Mouse (Mus musculus) gastrocnemius, postnatal 25 days (tissue): Measurements from ENCODE around the gene Ppil2. TPM values are rescaled to one million over a fixed set of nuclear protein-coding genes. Genes with fewer than 3 reads are reported as not detected.
A peak's percentile ranks its signal among the peaks of the same experiment; 100 is the strongest.

Source experiments
- DNase-seq: peaks from one replicate; pipeline ENCODE4 v3.0.0; 2022
- long read RNA-seq, 2 experiments: library from polyadenylated mRNA; stranded (forward); transcript quantifications; one replicate each; pipeline ENCODE4 v2.0.0; 2021
- total RNA-seq, 2 experiments: library from RNA; stranded (reverse); gene quantifications; 1 replicate in 1 of 2; 2 replicates in 1 of 2; pipeline ENCODE4 v1.2.3; 2021

Ppil2 gene
- 10 to 100 TPM; 22.6 to 25.1 TPM for total RNA-seq
- long read RNA-seq, experiment 1, transcript Ppil2-209 (20 exons, 3,088 nt): major isoform, 16 of 35 reads
- long read RNA-seq, experiment 1, transcript Ppil2-201 (21 exons, 2,333 nt): minor isoform, 6 of 35 reads
- long read RNA-seq, experiment 1, partial matches to known transcripts: 3 of 35 reads
- long read RNA-seq, experiment 1, other reads (novel, unspliced or antisense): 9 of 35 reads
- long read RNA-seq, experiment 2, transcript Ppil2-209 (20 exons, 3,088 nt): major isoform, 16 of 29 reads
- long read RNA-seq, experiment 2, partial matches to known transcripts: 1 of 29 reads
- long read RNA-seq, experiment 2, other reads (novel, unspliced or antisense): 8 of 29 reads

DNA sequence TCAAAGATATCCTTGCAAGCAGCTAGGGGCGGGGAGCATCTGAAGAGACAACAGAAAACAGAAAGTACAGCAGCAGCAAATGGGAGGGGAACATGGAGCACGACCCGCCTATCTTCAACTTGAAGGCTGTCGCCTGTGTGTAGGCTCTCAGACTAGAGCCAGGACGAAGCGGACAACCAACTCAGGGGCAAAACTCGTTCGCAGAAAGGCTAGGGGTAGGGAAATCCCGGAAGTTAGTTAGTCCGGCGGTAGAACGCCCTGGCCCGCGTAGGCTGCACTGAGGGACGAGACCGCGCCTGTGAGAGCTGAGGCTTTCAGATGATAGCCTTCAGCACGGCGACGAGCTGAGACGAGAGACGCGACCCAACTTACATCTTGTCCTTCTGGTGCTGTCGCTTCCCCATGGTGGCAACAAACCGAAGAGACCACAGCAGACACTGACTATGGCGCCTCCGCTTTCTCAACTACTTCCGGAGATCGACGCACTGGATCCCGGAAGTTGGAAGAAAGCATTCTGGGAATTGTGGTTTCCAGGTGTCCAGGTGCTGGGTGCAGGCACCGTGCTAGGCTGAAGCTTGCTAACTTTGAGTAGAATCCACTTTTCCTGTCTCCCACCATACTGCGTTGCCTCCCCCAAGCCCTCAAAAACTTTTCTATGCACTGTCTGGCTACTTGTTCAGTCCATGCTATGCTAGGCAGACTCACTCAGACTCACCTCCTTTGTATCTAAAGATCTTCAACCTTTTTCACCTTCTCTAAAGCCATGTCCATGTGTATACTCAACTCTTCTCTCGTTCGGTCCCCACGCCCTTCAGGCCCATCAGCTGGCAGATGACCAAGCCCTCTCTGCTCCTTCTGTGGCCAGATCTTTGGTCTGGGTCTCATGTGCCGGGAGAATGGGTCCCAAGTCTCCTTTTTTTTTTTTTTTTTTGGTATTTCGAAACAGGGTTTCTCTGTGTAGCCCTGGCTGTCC is at the start of gene Ppil2:
Gene Ppil2 (minus strand): TSS at position 487 of the 973 bp plus-strand sequence.
- DNase-seq: peak; percentile 50

DNA sequence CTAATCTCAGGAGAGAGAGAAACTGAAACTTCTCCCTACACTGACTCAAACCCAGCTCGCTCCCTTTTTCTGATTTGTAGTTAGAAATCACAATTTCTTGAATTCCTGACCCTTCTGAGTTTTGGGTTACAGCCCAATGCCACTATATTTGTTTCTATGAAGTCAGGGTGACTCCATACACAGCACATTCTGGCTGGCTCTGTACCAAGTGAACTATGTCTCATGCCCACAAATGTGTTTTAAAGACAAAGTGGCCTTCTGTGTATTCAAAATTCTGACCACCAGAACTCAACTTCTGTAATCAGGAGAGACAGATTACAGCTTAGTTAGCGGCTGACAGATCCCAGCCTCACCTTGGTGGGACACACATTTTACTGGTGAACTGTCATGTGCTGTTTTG is 43.3 kb upstream of the Ppil2 start:
- no peak for DNase-seq

DNA sequence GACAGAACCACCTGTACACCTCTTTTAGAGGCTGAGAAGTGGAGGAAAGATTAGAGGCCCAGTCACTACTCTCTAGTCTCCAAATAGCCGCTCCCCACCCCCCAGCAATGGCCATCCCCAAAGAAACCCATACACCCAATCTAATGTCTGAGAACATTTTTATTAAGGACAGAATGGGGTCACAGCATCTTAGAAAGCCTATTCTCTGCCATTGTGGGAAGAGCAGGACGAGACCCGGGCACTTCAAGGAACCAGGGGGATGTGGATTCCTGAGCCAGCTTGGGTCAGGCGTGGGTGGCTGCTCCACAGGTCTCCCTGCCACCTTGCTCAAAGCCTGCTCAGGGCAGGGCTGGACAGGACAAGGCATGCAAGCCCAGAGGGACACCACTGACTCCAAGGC is 40.8 kb upstream of the Ppil2 start:
- no peak for DNase-seq

DNA sequence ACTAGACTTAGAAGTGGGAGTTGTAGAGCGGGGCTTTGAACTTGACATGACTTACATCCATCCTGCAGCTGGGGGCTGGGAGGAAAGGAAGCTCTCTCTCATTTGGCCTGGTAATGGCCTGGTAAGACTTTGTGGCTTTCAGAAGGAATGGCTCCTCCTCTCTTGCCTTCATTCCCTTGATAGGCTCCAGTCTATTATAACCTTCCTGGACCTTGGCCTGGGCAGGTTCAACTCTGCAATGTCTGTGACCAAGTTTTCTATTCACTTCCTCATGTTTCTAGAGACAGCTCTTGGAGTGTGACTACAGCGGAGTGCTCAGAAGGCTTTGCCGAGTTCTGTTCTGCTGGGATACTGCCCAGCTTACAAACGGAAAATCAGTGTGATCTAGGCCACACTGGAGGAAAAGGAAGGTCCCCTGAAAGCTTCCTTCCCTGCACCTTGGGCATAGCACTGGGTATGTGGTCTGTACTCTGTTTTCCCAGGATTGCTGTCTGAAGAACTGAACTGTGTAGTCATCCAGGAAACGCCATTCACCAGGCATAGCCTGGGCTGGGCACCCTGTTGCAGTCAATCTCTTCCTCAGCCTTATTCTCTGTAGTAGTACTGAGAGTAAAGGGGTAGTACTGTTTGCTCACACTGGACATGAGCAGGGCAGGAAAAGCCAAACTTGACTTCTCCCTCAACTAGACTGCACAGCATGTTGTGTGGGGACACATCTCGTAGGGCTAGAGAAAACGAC is 39.6 kb upstream of the Ppil2 start:
- DNase-seq: no peak

DNA sequence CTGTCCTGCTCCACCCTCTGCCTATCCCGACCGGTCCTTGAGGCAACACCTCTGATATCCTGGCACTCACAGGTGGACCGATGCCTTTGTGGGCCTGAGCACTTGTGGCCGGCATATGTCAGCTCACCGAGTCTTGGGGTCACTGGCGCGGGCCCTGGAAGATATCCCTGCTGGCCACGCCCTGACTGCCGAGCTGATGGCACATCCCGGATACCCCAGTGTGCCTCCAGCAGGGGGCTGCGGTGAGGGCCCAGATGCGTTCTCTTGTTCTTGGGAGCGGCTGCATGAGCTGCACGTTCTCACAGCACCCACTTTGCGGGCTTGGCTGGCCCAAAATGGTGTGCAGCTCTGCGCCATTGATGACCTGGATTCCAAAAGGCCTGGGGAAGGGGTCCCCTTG is 37.0 kb upstream of the Ppil2 start:
- peak; percentile 18 for DNase-seq

DNA sequence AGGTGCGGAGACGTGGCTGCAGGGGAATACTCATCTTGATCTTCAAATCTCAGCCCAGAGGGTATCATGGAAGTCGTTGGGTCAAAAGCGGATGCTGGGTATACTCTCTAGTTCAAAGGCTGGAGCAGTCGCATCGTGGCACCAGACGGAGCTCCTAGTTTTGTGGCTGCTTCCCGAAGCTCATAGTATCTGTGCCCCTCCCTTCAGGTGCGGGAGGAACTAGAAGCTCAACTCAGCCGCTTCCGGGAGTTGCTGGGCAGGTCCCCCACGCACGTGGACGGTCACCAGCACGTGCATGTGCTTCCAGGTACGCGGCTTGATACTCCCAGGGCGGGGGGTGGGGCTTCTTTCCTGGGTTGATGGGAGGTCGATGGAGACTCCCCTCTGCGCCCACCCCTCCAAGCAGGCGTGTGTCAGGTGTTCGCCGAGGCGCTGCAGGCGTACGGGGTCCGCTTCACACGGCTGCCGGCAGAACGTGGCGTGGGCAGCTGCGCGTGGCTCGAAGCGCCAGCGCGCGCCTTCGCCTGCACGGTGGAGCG is 36.4 kb upstream of the Ppil2 start:
- no peak for DNase-seq

DNA sequence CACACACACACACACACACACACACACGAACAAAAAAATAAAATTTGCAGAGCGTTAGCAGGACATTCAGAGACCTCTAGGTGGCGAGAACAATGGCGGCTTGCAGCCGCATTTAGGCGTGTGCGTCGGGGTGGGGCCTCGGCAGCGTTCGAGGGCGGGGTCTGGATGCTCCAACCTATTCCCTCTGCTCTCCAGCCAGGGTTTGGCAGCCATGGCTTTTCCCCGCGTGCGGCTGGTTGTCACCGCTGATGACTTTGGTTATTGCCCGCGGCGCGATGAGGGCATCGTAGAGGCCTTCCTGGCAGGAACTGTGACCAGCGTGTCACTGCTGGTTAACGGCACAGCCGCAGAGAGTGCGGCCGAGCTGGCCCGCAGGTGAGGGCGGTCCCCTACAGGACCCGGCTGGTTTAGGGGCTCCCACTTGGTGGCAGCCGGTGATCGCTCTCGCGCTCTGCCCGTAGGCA is 35.7 kb upstream of the Ppil2 start, which contains the start of gene Ccdc116:
Gene Ccdc116 (minus strand): TSS at position 458 of the 464 bp plus-strand sequence.
- peak; percentile 68 for DNase-seq

DNA sequence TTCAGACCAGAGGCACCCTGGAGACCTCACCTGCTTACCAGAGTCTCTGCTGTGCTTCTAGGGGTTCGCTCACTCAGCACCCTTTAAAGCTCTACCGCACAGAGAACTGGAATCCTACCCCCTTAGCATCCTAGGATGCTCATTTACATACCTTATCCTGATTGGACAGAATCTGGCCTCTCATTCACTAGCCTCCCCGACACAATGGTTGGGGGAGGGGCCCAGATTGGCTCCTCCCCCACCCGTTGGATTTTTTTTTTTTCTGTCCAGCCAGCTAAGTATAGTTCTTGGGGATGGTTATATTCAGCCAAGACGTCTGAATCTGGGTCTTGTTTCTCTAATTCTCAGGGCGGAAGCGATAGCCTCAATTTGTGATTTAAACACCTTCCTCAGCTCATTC is 33.3 kb upstream of the Ppil2 start, which contains the start of gene Ydjc:
Gene Ydjc (plus strand): TSS at position 283 of the 400 bp plus-strand sequence.
- no peak for DNase-seq

DNA sequence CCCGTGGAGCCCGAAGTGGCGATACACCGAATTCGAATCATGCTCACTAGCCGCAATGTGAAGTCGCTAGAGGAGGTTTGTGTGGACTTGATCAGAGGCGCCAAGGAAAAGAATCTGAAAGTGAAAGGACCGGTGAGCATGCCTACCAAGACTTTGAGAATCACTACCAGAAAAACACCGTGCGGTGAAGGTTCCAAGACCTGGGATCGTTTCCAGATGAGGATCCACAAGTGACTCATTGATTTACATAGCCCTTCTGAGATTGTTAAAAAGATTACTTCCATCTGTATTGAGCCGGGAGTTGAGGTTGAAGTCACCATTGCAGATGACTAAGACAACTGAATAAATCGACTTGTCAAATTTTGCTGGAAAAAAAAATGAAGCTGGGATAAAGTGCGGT is 26.3 kb upstream of the Ppil2 start:
- no peak for DNase-seq

DNA sequence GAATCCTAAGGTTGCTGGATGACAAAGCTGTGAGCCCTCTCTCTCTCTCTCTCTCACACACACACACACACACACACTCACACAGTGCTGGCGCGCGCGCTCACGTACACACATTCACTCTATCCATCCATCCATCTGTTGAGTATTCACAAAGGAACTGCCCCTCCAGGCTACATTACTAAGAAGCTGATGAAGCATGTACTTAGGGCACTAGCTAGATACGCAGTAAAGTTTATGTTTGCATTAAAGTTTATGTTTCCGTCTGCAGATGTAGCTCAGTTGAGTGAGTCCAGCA is 21.8 kb upstream of the Ppil2 start:
- DNase-seq: no peak

DNA sequence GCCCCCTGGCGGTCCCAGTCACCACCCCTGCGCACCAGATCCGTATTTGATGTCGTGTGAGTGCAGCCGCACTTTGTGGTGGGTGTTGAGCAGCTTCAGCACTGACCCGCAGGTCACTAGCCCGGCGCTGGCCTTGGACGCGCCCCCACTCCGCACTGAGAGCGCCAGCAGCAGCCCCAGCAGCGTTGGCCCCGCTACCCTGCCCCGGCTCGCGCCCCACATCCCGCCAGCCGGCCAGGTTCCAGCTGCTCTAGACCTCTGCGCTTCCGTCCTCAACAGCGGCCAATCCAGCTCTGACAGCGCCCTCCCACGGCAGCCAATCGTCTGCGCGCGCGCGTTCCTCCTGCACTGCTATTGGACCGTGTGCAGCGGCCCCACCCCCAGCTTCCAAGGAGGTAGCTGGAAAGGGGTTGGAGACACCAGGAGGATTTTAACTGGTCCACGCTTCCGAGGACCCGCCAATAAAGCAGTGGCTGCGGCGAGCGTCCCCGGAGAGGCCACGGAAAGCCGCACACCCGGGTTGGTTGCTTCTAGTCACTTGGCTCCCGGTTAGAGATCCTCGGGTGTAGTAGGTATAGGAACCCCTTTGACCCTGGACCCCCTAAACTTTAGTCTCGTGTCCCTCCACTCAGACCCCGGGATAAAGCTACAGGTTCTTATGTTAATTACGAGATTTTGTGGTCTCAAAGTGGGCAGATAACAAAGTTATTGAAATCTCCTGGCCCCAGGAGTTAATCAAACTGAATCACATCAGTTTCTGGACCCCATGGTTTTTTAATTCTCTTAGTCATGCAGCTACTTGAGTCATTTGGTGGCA is 21.2 kb upstream of the Ppil2 start, which contains the start of gene Sdf2l1:
Gene Sdf2l1 (minus strand): TSS at position 295 of the 817 bp plus-strand sequence.
- peak; percentile 96 for DNase-seq

DNA sequence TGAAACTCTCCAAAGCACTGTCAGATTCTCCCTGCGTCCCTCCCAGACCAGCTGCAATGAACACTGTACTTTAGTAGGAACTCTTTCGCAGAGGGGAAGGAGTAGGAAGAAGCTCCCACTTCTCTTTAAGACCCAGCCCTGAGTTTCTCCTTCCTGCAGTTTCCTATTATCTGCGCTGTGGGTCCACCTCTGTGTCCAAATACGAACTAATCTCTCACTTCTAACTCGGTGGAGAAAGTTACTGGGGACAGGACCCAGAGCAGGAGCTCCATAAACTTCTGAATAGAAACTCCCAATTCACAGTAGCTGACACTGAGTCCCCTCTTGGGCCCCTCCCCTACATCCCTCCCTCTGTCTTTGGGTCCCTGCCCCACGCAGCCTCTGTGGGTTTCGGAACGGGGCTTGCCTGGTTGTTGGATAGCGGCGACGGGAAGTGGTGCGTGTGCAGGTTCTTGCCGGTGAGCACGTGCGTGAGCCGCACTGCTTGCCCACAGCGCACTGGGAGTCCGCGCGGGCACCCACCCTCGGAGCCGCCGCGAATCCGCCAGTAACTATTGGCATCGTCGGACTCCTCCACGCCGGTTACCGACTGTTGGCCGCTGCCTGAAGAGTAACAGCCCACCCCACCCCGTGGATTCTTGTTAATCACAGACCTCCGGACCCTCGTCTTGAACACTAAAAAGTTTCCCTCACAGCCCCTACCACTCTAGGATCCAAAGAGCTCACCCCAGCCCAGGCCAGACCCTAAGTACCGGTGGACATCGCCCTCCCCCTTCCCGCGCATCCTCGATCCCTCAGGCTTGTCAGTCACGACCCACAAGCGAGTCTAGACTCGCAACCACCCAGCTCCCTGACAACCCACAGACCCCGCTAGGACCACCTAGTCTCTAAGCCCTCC is 20.4 kb upstream of the Ppil2 start:
- no peak for DNase-seq

DNA sequence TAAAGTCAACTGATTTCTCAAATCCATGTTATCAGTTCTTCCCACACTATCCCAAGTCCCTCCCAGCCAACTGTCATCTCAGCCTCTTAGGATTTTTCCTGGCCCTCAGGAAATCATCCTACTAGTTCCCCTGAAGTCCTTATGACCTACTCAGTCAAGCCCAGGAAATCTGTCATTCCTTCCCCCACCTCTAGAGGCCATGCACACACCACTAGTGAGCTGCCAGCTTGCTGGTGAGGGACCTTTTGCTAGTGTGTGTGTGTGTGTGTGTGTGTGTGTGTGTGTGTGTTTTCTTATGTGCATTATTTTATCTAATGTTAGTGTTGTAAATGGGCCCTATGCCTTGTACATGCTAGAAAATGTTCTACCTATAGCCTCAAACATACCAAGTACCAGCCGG is 16.2 kb upstream of the Ppil2 start:
- DNase-seq: no peak

DNA sequence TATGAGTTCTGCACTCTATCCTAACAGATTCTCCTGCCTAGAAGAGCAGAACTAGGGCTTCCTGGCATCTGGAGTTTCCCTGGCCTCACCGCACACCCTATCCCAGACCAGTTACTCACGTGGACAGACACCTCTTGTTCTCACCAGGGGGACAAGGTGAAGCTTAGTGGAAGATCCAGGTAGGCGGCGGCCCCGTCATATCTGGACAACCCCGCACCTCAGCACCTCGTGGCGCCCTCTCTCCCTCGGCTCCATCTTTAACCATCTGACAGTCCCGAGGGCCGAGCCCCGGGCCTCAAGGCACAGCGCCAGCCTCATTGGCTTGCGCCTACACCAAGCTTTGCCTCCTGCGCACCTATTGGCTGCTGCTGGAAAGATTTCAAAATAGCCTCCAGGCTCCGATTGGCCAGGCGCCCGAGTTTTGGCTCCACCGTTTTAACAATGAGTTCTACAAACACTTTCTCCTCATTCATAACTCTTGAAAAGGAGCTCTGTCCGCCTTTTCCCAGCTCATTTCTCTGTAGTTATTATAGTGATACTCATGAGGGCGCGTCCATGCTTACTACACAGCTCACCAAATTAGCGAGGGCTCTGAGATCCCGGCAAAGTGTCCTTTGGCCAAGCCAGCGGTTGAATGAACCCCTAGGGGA is 13.9 kb upstream of the Ppil2 start, which contains the start of gene 2610318N02Rik:
Gene 2610318N02Rik (minus strand): TSS at position 297 of the 650 bp plus-strand sequence.
- peak; percentile 40 for DNase-seq

DNA sequence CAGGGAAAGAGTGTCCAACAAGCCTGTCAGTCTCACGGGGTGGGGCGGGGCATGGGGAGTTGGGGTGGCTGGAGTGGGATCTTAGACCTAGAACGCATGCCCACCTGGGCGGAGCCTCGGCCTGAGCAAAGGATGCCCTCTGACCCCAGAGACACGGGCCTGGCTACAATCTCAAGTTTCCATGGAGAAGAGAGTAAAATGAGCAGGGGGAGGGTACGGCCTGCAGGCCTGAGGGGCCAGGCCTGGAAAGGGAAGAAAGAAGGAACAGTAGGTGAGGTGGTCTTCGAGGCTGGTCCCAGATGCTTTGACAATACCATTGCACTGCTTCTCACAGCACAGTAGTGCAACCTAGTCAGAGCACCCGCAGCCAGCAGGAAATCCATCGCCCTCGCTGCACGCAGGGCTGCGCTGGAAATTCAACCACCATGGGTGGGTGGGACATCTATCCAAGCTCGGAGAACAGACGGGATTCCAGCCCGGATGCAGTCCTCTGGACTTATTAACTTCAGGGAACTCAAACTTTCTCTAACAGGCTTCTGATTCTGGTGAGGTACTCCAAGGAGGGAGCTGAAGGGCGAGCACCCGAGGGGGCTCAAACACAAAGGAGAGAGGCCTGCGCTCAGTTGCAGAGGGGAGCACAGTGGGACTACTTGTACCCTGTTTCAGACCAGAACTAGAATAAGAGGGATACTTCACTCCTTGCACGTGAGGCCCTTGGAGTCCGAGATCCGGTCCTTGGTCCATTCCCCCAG is 13.2 kb upstream of the Ppil2 start:
- no peak for DNase-seq

DNA sequence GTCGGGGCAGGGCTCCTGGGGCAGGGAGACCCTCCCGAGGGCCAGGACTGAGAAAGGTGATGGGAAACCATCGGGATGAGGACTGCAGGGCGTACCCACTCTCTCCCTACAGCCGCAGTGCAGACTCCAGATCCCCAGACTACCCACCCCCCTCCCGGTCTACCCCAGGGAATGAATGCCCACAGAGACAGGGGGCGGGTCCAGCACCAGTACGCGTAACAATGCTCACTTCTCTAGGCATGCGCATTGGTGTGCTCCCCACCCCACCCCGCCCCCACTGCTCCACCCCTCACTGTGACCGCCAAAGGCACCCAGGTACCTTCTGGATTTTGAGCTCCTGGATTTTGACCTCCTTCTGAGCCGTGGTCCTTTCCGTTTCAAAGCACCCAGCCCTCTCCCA is 10.5 kb upstream of the Ppil2 start:
- no peak for DNase-seq

DNA sequence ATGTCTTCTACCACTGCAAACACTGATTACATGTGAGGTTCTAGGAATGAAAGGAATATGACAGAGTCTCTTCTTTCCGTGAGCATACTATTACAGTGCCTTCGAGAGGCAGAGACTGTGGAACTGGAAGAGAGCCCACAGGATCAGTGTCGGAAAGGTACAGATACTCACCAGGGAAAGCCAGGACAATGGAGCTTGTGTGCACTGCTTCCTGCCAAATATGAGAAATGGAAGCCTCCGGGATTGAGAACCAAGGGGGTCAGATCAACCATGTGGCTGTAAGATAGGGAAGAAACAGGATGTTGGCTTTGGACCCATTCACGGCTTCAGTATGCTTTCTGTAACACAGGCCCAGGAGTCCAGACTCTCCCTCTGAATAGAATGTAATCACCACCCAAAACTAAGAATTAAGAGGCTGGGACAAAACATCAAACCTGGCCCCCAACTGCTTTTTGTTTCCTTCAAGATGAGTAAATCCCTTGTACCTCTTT is 6.3 kb upstream of the Ppil2 start:
- no peak for DNase-seq

DNA sequence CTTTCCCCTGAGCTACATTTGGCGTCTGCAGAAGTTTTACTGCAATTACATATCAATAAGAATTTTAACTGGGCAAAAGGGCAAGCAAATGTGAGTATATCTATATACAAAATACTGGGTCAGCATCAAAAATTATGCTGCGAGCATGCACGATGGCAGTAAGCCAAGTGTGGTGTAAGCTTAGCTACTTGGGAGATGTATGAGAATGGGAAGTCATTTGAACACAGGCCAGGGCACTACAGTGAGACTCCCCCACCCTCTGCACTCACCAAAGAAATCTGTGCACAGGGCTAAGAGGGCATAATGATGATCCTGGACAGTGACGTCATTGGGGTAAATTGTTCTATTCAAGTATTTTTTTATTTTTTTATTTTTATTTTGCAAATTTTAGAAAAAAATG is 6.5 kb downstream of the Ppil2 start:
- no peak for DNase-seq
